8 mouse cellular contexts compared by ENCODE assay signal in the genomic region with DNA sequence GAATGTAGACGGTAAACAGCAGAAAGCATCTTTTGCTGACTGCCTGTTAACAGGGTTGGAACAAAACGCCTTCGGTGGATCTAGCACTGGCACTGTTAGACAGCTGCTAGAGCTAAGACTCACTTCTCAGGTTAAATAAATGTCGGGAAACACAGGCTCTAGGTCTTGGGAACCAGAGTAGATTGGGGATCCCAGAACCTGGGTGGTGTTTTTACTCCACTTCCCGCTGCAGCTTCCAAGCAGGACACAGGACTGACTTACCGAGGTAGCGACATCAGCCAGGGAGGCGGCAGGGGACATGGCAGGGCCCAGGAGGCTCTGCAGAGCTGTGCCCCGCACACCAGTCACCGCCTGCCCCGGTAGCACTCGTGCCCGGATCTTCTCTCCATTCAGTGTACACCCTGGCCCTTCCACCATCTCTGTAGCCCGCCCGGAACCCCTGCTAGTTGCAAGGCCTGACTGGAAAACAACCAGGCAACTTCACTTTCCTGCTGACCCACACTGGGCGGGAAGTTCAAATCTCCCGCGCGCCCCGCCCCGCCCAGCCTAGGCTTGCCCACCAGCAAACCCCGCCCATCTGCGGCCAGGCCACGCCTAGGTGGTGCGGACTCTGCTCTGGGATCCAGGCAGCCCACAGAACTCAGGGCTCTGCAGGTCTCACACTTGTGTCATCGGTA. TPM values are rescaled to one million over a fixed set of nuclear protein-coding genes. Genes with fewer than 3 reads are reported as not detected.
A peak's percentile ranks its signal among the peaks of the same experiment; 100 is the strongest.
DNase-seq lines count a peak whose midpoint lies in the region; ATAC-seq and TF ChIP-seq lines count a peak whose summit lies in the region.

A gene (minus strand): TSS at position 571 of the 677 bp plus-strand sequence.

- peak; percentile 92 for DNase-seq in 416B (ENCODE audit: low read depth)
- DNase-seq in adrenal gland, adult 8-10 months = peak; percentile 66
- peak; percentile 87 for DNase-seq in embryonic facial prominence, embryonic 11.5 days (ENCODE audit: low spot score)
- peak; percentile 86 to 87 for DNase-seq in heart, adult 2 months
- DNase-seq in kidney, adult 2 months = peak; percentile 91
- peak; percentile 81 to 83 (median 82) for DNase-seq in liver, embryonic 14.5 days (ENCODE audit: low read depth in 3 of 3, low spot score in 3 of 3)
- DNase-seq in neural tube, embryonic 10.5 days (ENCODE audit: extremely low spot score, low spot score) = peak; percentile 89
- peak; percentile 92 for DNase-seq in stomach, postnatal 0 days (ENCODE audit: low spot score)

- H3K36me3 ChIP-seq in embryonic facial prominence, embryonic 11.5 days (replicated peaks; ENCODE audit: control insufficient read depth, insufficient read depth, low read depth, low read length) = no peaks in the 10 kb centered on the region
- H3K36me3 ChIP-seq in heart, adult 2 months (ENCODE audit: control insufficient read depth, insufficient read depth, low read length) = no peaks in the 10 kb centered on the region
- H3K36me3 ChIP-seq in kidney, adult 2 months (ENCODE audit: control insufficient read depth, insufficient read depth, low read length) = no peaks in the 10 kb centered on the region
- H3K36me3 ChIP-seq in liver, embryonic 14.5 days (replicated peaks; ENCODE audit: control insufficient read depth, insufficient read depth, low read depth) = peaks cover 3% of the 10 kb centered on the region
- H3K36me3 ChIP-seq in stomach, postnatal 0 days (ENCODE audit: control insufficient read depth, insufficient read depth, low read length) = no peaks in the 10 kb centered on the region

- peak within 1 kb of the TSS; percentile 58 for H3K4me3 ChIP-seq in embryonic facial prominence, embryonic 11.5 days (ENCODE audit: low read depth, low read length)
- peak within 1 kb of the TSS; percentile 47 for H3K4me3 ChIP-seq in heart, adult 2 months
- H3K4me3 ChIP-seq in kidney, adult 2 months (ENCODE audit: insufficient read depth, low read depth, low read length) = peak within 1 kb of the TSS; percentile 27
- H3K4me3 ChIP-seq in liver, embryonic 14.5 days (ENCODE audit: insufficient read depth in 1 of 2, low read depth in 2 of 2, low read length in 2 of 2) = peak within 1 kb of the TSS; percentile 80 to 97
- H3K4me3 ChIP-seq in stomach, postnatal 0 days (ENCODE audit: low read depth, low read length) = peak within 1 kb of the TSS; percentile 59

- TF ChIP-seq POLR2A in heart, adult 2 months (IDR thresholded peaks at IDR 0.05; ENCODE audit: insufficient read depth, low read depth, low read length) = no peak
- TF ChIP-seq POLR2A in kidney, adult 2 months (IDR thresholded peaks at IDR 0.05; ENCODE audit: low read depth, low read length) = no peak

- H3K4me1 ChIP-seq in embryonic facial prominence, embryonic 11.5 days (ENCODE audit: control insufficient read depth, insufficient read depth, low read length) = no peaks in the 10 kb centered on the region
- no peaks in the 10 kb centered on the region; the same call in 1 of the 2 replicates for H3K4me1 ChIP-seq in heart, adult 2 months (ENCODE audit: control insufficient read depth, insufficient read depth, low read length)
- H3K4me1 ChIP-seq in kidney, adult 2 months (ENCODE audit: control insufficient read depth, insufficient read depth, low read length) = peaks cover 3% of the 10 kb centered on the region; the same call in 1 of the 2 replicates
- H3K4me1 ChIP-seq in liver, embryonic 14.5 days (replicated peaks; ENCODE audit: control insufficient read depth in 2 of 2, insufficient read depth in 2 of 2, low read length in 1 of 2) = peaks cover 9 to 12% of the 10 kb centered on the region in 2 experiments
- H3K4me1 ChIP-seq in stomach, postnatal 0 days (replicated peaks; ENCODE audit: control insufficient read depth, insufficient read depth) = 0 out of 2 replicates have a peak, but pooled peaks cover 2% of the 10 kb centered on the region

- peak within 1 kb of the TSS; percentile 82 for H3K9ac ChIP-seq in embryonic facial prominence, embryonic 11.5 days (replicated peaks; ENCODE audit: low read length)
- H3K9ac ChIP-seq in heart, adult 2 months (ENCODE audit: low read depth, low read length) = peak within 1 kb of the TSS; percentile 29
- peak within 1 kb of the TSS; percentile 88 for H3K9ac ChIP-seq in liver, embryonic 14.5 days (replicated peaks)
- peak within 1 kb of the TSS; percentile 51 for H3K9ac ChIP-seq in stomach, postnatal 0 days (ENCODE audit: low read length)

- WGBS in embryonic facial prominence, embryonic 11.5 days = under 1% methylated on average over 26 of the region's 26 CpGs
- WGBS in heart, adult 2 months = under 1% methylated on average over 26 of the region's 26 CpGs
- under 1% methylated on average over 26 of the region's 26 CpGs for WGBS in kidney, adult 2 months
- WGBS in liver, embryonic 14.5 days (ENCODE audit: insufficient replicate concordance) = under 1% methylated on average over 26 of the region's 26 CpGs
- under 1% methylated on average over 26 of the region's 26 CpGs for WGBS in stomach, postnatal 0 days

- no peaks in the 10 kb centered on the region for H3K9me3 ChIP-seq in embryonic facial prominence, embryonic 11.5 days (replicated peaks; ENCODE audit: control insufficient read depth, low read length)
- H3K9me3 ChIP-seq in liver, embryonic 14.5 days (ENCODE audit: control insufficient read depth, low read length) = no peaks in the 10 kb centered on the region
- H3K9me3 ChIP-seq in stomach, postnatal 0 days (ENCODE audit: control insufficient read depth, low read length) = no peaks in the 10 kb centered on the region

- ATAC-seq in embryonic facial prominence, embryonic 11.5 days (replicated peaks; ENCODE audit: insufficient number of reproducible peaks, low FRiP score, low TSS enrichment, low read depth) = peak; percentile 99
- ATAC-seq in liver, embryonic 14.5 days (ENCODE audit: insufficient read depth) = peak; percentile 99
- peak; percentile 100 for ATAC-seq in stomach, postnatal 0 days (ENCODE audit: low FRiP score, low TSS enrichment)

- no peak within 1 kb of the TSS for H3K27ac ChIP-seq in embryonic facial prominence, embryonic 11.5 days (replicated peaks; ENCODE audit: low read depth, low read length)
- no peak within 1 kb of the TSS for H3K27ac ChIP-seq in heart, adult 2 months
- no peak within 1 kb of the TSS for H3K27ac ChIP-seq in kidney, adult 2 months (ENCODE audit: insufficient read depth, low read depth, low read length)
- H3K27ac ChIP-seq in liver, embryonic 14.5 days = peak within 1 kb of the TSS; percentile 75
- no peak within 1 kb of the TSS; the same call in 1 of the 2 replicates for H3K27ac ChIP-seq in stomach, postnatal 0 days (replicated peaks)

- 0 out of 2 replicates have a peak, but pooled peaks have one; percentile 3 for TF ChIP-seq CTCF in heart, adult 2 months (IDR thresholded peaks at IDR 0.05)
- no peak for TF ChIP-seq CTCF in kidney, adult 2 months (conservative IDR thresholded peaks at IDR 0.05; ENCODE audit: insufficient read depth, insufficient read length, low read depth, low read length)
- no peak for TF ChIP-seq CTCF in liver, embryonic 14.5 days (IDR thresholded peaks at IDR 0.05; ENCODE audit: low read depth)
- no peak for TF ChIP-seq CTCF in stomach, postnatal 0 days (IDR thresholded peaks at IDR 0.05; ENCODE audit: low read depth)

- no peaks in the 10 kb centered on the region for H3K27me3 ChIP-seq in embryonic facial prominence, embryonic 11.5 days (ENCODE audit: control insufficient read depth, insufficient read depth, low read length)
- H3K27me3 ChIP-seq in heart, adult 2 months (ENCODE audit: control insufficient read depth, insufficient read depth, low read length) = no peaks in the 10 kb centered on the region
- no peaks in the 10 kb centered on the region for H3K27me3 ChIP-seq in kidney, adult 2 months (replicated peaks; ENCODE audit: control insufficient read depth, insufficient read depth, low read length)
- no peaks in the 10 kb centered on the region for H3K27me3 ChIP-seq in liver, embryonic 14.5 days (ENCODE audit: control insufficient read depth, insufficient read depth, low read length)
- no peaks in the 10 kb centered on the region for H3K27me3 ChIP-seq in stomach, postnatal 0 days (ENCODE audit: control insufficient read depth, insufficient read depth, low read length)

- intact Hi-C loops in heart, adult 2 months (cut with DNase I) = no loop called here

- no peaks in the 10 kb centered on the region for H3K79me2 ChIP-seq in heart, adult 2 months (replicated peaks; ENCODE audit: control insufficient read depth, insufficient read depth, low read length)

- no peak for TF ChIP-seq EP300 in heart, adult 2 months (IDR thresholded peaks at IDR 0.05; ENCODE audit: insufficient read depth, low read depth, low read length)
- TF ChIP-seq EP300 in liver, embryonic 14.5 days (IDR thresholded peaks at IDR 0.05; ENCODE audit: low read depth) = peak; percentile 38; the same call in 1 of the 2 replicates
- no peak for TF ChIP-seq EP300 in stomach, postnatal 0 days (optimal IDR thresholded peaks at IDR 0.05)

- H3K4me2 ChIP-seq in embryonic facial prominence, embryonic 11.5 days (ENCODE audit: low read depth, low read length) = peak within 1 kb of the TSS; percentile 77
- H3K4me2 ChIP-seq in liver, embryonic 14.5 days (ENCODE audit: low read depth) = peak within 1 kb of the TSS; percentile 81
- H3K4me2 ChIP-seq in stomach, postnatal 0 days (replicated peaks; ENCODE audit: low read depth) = peak within 1 kb of the TSS; percentile 93

RNA-seq across cellular contexts. Expression of the gene that starts here (rescaled TPM):
- 1 to 10 TPM in 1 of 4 experiments, under 1 TPM in 3; 0.26 to 2.3 (median 0.48) TPM for total RNA-seq in adrenal gland, adult 8-10 months (2022)
- 18.4 and 21.4 TPM in 2 replicates for polyA plus RNA-seq in embryonic facial prominence, embryonic 11.5 days (2014; fragmentation: Nextera tagmentation; extraction: Ambion mirVana)
- under 1 TPM in 1 of 2 experiments, not detected in 1; 0.18 TPM for total RNA-seq in heart, adult 2 months (2021)
- polyA plus RNA-seq in heart, adult 2 months (2012; rRNA removed) = 0.10 and 0.23 TPM in 2 replicates
- polyA plus RNA-seq in kidney, adult 2 months (2012; rRNA removed) = 0.08 and 0.13 TPM in 2 replicates
- polyA plus RNA-seq in liver, embryonic 14.5 days (2012; rRNA removed) = 15.7 and 26.7 TPM in 2 replicates
- polyA plus RNA-seq in liver, embryonic 14.5 days (2014; fragmentation: Nextera tagmentation; extraction: Ambion mirVana) = 24.7 and 28.4 TPM in 2 replicates
- 7.1 and 8.0 TPM in 2 replicates for polyA plus RNA-seq in stomach, postnatal 0 days (2015; fragmentation: Nextera tagmentation; extraction: Ambion mirVana)

Comparison
In these comparisons a context has a peak if more than half of its experiments do, and no peak if none do; other contexts are left out.
1. Peak in DNase-seq, H3K4me3 ChIP-seq and H3K9ac ChIP-seq in heart, adult 2 months; RNA of the gene not detected or under 1 TPM.
2. Peak in DNase-seq and H3K4me3 ChIP-seq in kidney, adult 2 months; RNA of the gene not detected or under 1 TPM.
3. H3K4me3 ChIP-seq: peak in every context shown above with its lines; median percentile 88 in liver, embryonic 14.5 days; 59 in stomach, postnatal 0 days; 58 in embryonic facial prominence, embryonic 11.5 days; 47 in heart, adult 2 months; 27 in kidney, adult 2 months.
4. H3K9ac ChIP-seq: peak in every context shown above with its lines; median percentile 88 in liver, embryonic 14.5 days; 82 in embryonic facial prominence, embryonic 11.5 days; 51 in stomach, postnatal 0 days; 29 in heart, adult 2 months.